Mouse (Mus musculus): Measurements from ENCODE around the gene Nbea. TPM values are rescaled to one million over a fixed set of nuclear protein-coding genes. Genes with fewer than 3 reads are reported as not detected.

The Nbea gene
- total and polyA plus RNA-seq, 3 experiments: 0.04 to 0.27 TPM; not detected in 1

DNA sequence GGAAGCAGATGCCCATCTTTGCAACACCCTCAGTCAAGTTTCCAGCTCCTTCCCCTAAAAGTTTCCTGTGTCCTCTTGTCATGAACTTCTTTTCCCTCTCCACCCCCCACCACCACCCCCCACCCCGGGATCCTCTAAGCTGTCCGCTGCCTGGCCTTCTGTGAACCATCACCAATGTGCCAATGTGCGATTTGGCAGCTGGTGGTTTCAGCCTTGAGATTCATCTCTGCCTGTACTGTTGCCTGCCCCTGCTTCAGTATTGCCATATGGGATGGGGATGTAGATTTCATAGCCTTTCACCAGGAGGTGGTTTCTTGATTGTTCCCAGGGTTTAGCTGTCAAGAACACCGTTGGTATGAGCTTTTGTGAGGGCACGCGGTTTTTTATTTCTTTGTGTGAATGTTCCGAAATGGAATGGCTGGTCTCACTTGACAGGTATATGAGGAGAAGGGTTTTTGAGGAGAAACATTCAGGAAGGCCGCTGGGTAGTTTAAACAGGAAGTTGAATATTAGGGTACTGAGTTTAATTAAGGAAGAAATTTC, 594.0 kb downstream of the Nbea start:
- no peak overlapping the region for H3K9ac ChIP-seq (ENCODE audit: control insufficient read depth, low read depth, low read length, poor library complexity, severe bottlenecking)
- no peaks in the 10 kb centered on the region for H3K4me1 ChIP-seq (ENCODE audit: control insufficient read depth in 1 of 2, insufficient read depth in 2 of 2, low read length in 2 of 2)
- H3K79me2 ChIP-seq (ENCODE audit: control insufficient read depth, insufficient read depth, low read length, poor library complexity): no peaks in the 10 kb centered on the region
- no peaks in the 10 kb centered on the region for H3K9me3 ChIP-seq (replicated peaks; ENCODE audit: insufficient read depth, low read length)
- no peak overlapping the region for H3K4me3 ChIP-seq (ENCODE audit: control insufficient read depth in 1 of 2, insufficient read depth in 1 of 2, low read depth in 2 of 2, low read length in 2 of 2)
- H3K36me3 ChIP-seq (ENCODE audit: control insufficient read depth in 1 of 2, insufficient read depth in 2 of 2, low read length in 2 of 2): no peaks in the 10 kb centered on the region
- TF ChIP-seq POLR2AphosphoS2 (IDR thresholded peaks at IDR 0.05; ENCODE audit: low read length) (no peak), ZKSCAN1 (IDR thresholded peaks at IDR 0.05; ENCODE audit: low read depth, low read length) (no peak), MAZ (IDR thresholded peaks at IDR 0.05; ENCODE audit: low read depth, low read length) (no peak), ZNF384 (IDR thresholded peaks at IDR 0.05; ENCODE audit: low read depth, low read length) (no peak), RAD21 (IDR thresholded peaks at IDR 0.05; ENCODE audit: low read depth, low read length) (no peak)
- no peak overlapping the region for H3K27ac ChIP-seq (ENCODE audit: control insufficient read depth, low read depth, low read length)
- H3K27me3 ChIP-seq (ENCODE audit: control insufficient read depth in 1 of 2, insufficient read depth in 2 of 2, low read length in 2 of 2): no peaks in the 10 kb centered on the region
- no peak for DNase-seq (ENCODE audit: low read depth, low spot score)

DNA sequence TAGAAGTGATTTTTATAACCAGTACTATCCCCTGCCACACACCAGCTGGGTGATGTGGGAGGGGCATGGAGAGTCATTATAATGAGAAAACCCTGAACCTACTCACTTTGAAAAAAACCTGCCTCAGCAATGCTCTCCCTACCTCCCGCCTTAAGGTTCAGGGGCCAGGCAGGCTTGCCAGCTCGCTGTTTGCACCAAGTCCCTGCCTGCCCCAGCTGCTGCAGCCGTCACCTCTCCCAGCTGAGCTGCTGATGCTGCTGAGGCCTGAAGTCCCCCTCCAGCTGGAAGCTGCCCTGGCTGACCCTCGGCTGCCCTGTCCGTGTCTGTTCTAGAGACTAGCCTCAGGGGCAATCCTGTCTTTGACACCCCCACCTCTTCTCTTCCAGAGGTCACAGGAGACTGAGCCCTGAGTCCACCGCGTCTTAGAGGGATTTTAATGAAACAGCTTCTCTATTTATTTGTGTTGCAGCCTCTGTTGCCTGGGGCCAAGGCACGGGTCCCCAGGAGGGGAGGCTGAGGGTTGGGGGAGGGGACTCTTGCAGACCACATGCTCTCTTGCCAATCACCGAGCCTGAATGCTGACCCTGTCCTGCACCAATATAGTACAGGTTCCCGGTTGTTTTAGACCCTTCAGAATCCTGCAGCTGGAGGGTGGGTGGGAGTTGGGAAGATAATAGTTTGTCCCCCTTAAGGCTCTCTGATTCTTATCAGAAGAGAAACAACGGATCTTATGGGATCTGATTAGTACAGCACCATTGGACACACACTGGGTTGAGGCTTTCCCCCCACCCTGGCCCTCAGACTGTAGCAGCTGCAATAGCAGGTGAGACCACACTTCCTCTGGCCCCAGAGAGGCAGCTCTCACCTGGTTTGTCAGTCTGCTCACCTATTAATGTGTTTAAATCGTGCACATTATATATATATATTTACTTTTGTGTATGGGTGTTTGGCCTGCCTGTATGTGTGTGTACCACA, 595.2 kb downstream of the Nbea start:
- H3K27me3 ChIP-seq (ENCODE audit: control insufficient read depth in 1 of 2, insufficient read depth in 2 of 2, low read length in 2 of 2): no peaks in the 10 kb centered on the region
- DNase-seq (ENCODE audit: low read depth, low spot score): no peak
- H3K4me3 ChIP-seq (ENCODE audit: control insufficient read depth in 1 of 2, insufficient read depth in 1 of 2, low read depth in 2 of 2, low read length in 2 of 2): no peak overlapping the region
- no peaks in the 10 kb centered on the region for H3K4me1 ChIP-seq (ENCODE audit: control insufficient read depth in 1 of 2, insufficient read depth in 2 of 2, low read length in 2 of 2)
- H3K79me2 ChIP-seq (ENCODE audit: control insufficient read depth, insufficient read depth, low read length, poor library complexity): no peaks in the 10 kb centered on the region
- no peak overlapping the region for H3K9ac ChIP-seq (ENCODE audit: control insufficient read depth, low read depth, low read length, poor library complexity, severe bottlenecking)
- no peaks in the 10 kb centered on the region for H3K9me3 ChIP-seq (replicated peaks; ENCODE audit: insufficient read depth, low read length)
- TF ChIP-seq JUND (IDR thresholded peaks at IDR 0.05; ENCODE audit: low read depth, low read length): no peak
- TF ChIP-seq GATA1 (IDR thresholded peaks at IDR 0.05; ENCODE audit: low read depth, low read length): no peak
- TF ChIP-seq CHD1 (IDR thresholded peaks at IDR 0.05; ENCODE audit: low read depth, low read length): no peak
- no peak for TF ChIP-seq HCFC1 (IDR thresholded peaks at IDR 0.05; ENCODE audit: low read depth, low read length)
- no peak for TF ChIP-seq CTCF (IDR thresholded peaks at IDR 0.05 in 2 of 3, conservative IDR thresholded peaks at IDR 0.05 in 1 of 3; ENCODE audit: control insufficient read depth in 1 of 3, insufficient read depth in 1 of 3, low read depth in 2 of 3, low read length in 3 of 3, poor library complexity in 1 of 3, severe bottlenecking in 1 of 3)
- TF ChIP-seq MEF2A (IDR thresholded peaks at IDR 0.05; ENCODE audit: extremely low read depth, insufficient replicate concordance, low read depth, low read length, poor library complexity, severe bottlenecking): no peak
- no peak for TF ChIP-seq MAFK (IDR thresholded peaks at IDR 0.05; ENCODE audit: borderline replicate concordance, low read depth, low read length)
- TF ChIP-seq USF2 (IDR thresholded peaks at IDR 0.05; ENCODE audit: borderline replicate concordance in 1 of 2, insufficient read depth in 1 of 2, low read depth in 1 of 2, low read length in 2 of 2): no peak
- no peak overlapping the region for H3K27ac ChIP-seq (ENCODE audit: control insufficient read depth, low read depth, low read length)
- no peaks in the 10 kb centered on the region for H3K36me3 ChIP-seq (ENCODE audit: control insufficient read depth in 1 of 2, insufficient read depth in 2 of 2, low read length in 2 of 2)
